Mouse (Mus musculus) adrenal gland, adult 2 months (tissue): ENCODE data around the gene Tox4. TPM values are rescaled to one million over a fixed set of nuclear protein-coding genes. Genes with fewer than 3 reads are reported as not detected.

Experiments used
- DNase-seq: peaks from one replicate; pipeline ENCODE4 v3.0.0; 2021
- polyA plus RNA-seq: library from polyadenylated mRNA; depleted of rRNA; stranded (reverse); fragments of >200 nt; gene quantifications from 2 replicates; pipeline ENCODE4 v1.2.3, GENCODE M21; 2012; rRNA removed
- total RNA-seq, 2 experiments: library from RNA; stranded (reverse); gene quantifications; 2 replicates each; pipeline ENCODE4 v1.2.3; 2021

The Tox4 gene
- total and polyA plus RNA-seq, 3 experiments, result 26.3 to 58.2 (median 51.4) TPM

- no peak for DNase-seq
Observed at GRCm38 (mm10) chr14:52313931-52314807, 35.2 kb downstream of the Tox4 start.

- DNase-seq, result no peak
Observed at GRCm38 (mm10) chr14:52314808-52315150, 35.8 kb downstream of the Tox4 start.

- no peak for DNase-seq
Observed at GRCm38 (mm10) chr14:52315283-52315780, 36.4 kb downstream of the Tox4 start.

GRCm38 (mm10) chr14:52315792-52316440 lies 37.0 kb downstream of the Tox4 start:
- peak; percentile 78 for DNase-seq

DNA sequence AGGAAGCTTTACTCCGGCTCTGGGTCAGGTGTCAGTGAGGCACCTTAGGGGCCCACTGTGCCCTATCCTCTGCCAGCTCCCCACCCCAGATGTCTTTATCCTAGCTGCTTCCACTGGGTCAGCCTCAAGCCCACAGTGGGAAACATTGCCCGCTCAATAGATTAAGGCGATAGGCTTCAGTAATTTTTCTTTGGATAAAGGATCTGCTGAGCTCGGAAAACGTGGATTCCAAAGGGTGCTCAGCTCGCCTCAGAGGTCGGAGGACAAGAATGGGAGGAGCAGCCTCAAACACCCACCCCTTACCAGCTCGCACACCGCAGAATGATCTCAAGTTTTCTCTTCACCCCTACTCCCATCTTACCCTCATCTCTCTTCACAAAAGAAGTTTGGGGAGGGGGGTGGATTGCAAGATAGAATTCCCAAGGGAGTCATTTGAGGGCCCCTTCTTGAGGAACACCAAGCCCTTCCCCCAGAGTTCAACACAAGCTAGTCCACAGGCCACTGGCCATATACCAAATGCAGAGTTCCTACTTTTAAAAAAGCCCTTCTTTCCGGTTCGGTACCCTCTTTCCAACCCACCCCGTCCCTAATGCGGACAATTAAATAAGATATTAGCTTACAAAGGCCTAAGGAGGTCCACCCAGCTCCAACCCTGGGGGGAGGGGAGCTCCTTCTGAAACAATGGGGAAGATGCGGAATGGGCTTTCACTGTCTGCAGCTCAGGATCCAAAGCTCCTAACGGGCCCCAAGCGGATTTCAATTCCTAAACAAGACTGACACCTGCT lies 37.7 kb downstream of the Tox4 start:
- DNase-seq, result peak; percentile 15

DNA sequence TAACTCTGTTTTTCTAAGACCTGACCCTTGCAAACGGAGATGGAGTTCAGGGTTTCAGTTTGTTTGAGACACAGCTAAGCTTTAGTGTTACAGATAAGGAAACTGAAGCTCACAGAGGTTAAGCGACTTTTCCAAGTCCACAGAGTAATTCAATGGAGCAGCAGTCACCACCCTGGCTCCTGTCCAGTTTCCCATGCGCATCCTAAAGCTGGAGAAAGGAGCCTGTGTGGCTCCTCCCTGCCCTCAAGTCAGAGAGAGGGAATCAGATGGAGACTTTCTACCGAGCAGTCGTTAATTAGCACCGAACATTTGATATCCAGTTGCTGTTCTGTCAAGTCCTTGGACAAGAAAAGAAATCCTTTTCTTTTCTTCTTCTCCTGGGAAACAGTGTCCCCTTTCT lies 40.4 kb downstream of the Tox4 start:
- no peak for DNase-seq

- DNase-seq, result no peak
Observed at GRCm38 (mm10) chr14:52325890-52326289, 46.9 kb downstream of the Tox4 start.

DNA sequence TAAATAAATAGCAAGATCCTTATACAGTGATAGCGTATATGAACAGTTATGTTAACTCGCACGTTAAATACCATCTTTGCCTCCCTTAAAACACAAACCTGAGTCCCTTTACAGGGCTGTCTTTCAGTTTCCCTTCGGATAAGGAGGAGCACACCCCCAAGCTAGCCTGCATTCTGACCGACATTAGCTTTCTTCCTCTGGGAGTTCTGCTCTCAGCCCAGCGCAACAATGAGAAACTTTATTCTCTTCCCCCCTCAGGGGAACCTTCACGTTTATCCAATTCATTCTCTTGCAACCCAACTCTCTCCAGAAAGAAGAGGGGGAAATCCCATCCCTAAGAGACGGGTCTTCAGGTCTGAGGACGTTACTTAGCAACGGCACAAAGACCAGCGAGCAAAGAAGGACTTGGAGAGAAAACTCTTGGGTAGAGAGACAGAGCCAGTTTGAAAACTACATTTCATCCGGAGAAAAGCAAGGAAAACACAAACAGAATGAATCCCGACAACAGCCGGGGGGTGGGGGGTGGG lies 48.5 kb downstream of the Tox4 start:
- no peak for DNase-seq

- no peak for DNase-seq
Observed at GRCm38 (mm10) chr14:52327910-52328812, 49.2 kb downstream of the Tox4 start, which contains the start of gene Sall2. Sall2 (minus strand) TSS chr14:52328762.

- no peak for DNase-seq
Observed at GRCm38 (mm10) chr14:52331069-52331750, 52.3 kb downstream of the Tox4 start.

DNA sequence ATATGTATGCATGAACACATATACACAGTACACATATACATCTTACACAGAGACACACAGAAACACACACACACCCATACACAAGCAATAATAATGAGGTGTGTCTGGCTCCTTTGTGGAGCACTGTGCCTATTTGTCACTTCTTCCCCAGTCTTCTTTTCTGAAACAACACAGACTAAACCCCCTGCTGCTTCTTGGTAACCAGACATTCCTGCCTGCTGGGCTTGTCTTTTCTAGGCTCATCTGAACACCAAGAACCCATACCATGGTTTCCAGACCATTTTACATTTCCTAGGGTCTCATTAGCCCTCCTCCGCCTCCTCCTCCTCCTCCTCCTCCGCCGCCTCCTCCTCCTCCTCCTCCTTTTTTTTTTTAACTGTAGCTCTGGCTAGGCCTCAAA lies 53.2 kb downstream of the Tox4 start:
- DNase-seq, result no peak

- peak; percentile 56 for DNase-seq
Observed at GRCm38 (mm10) chr14:52338751-52339511, 60.0 kb downstream of the Tox4 start.

DNA sequence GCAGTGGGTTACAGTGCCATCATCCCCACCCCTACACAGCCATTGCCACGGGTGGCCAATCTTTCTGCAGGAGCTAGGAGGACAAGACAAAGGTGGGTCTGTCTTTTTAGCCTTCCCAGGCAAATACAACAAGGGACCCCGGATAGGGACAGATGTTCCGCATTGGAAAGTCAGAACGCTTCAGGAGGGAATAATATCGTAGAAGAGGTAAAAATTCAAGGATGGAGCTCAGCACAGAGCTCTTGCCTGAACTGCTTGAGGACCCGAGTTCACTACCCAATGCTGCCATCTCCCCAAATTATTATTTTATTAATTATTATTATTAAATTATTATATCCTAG lies 60.5 kb downstream of the Tox4 start:
- DNase-seq, result no peak

Other genes with a start within 250 kb of the Tox4 start
- gene Olfr221, start 236.7 kb upstream of the Tox4 start, total RNA-seq, result not detected
- gene Olfr221, start 236.7 kb upstream of the Tox4 start, polyA plus RNA-seq, result not detected in 2 replicates
- 100 to 1,000 TPM; 240 to 298 TPM for gene Hnrnpc, start 175.1 kb upstream of the Tox4 start, total RNA-seq
- gene Hnrnpc, start 175.1 kb upstream of the Tox4 start, polyA plus RNA-seq, result 24.4 and 40.6 TPM in 2 replicates
- gene Rpgrip1, start 168.4 kb upstream of the Tox4 start, total RNA-seq, result 1 to 10 TPM in 1 of 2 experiments, under 1 TPM in 1; 0.26 to 1.2 TPM
- 0.33 and 0.55 TPM in 2 replicates for gene Rpgrip1, start 168.4 kb upstream of the Tox4 start, polyA plus RNA-seq
- gene Supt16, start 81.7 kb upstream of the Tox4 start, total RNA-seq, result 10 to 100 TPM; 48.2 to 55.7 TPM
- gene Supt16, start 81.7 kb upstream of the Tox4 start, polyA plus RNA-seq, result 3.6 and 4.6 TPM in 2 replicates
- gene Chd8, start 21.4 kb upstream of the Tox4 start, total RNA-seq, result 10 to 100 TPM; 70.7 to 79.1 TPM
- gene Chd8, start 21.4 kb upstream of the Tox4 start, polyA plus RNA-seq, result 21.8 and 26.7 TPM in 2 replicates
- 10 to 100 TPM; 39.1 to 48.7 TPM for gene Rab2b, start 399 bp downstream of the Tox4 start, total RNA-seq
- gene Rab2b, start 399 bp downstream of the Tox4 start, polyA plus RNA-seq, result 10.7 and 12.4 TPM in 2 replicates
- gene Mettl3, start 26.0 kb downstream of the Tox4 start, total RNA-seq, result 10 to 100 TPM; 37.1 to 55.0 TPM
- gene Mettl3, start 26.0 kb downstream of the Tox4 start, polyA plus RNA-seq, result 22.4 and 24.5 TPM in 2 replicates
- 10 to 100 TPM in 1 of 2 experiments, 1 to 10 TPM in 1; 4.4 to 10.5 TPM for gene Sall2, start 49.6 kb downstream of the Tox4 start, total RNA-seq
- 6.1 and 6.4 TPM in 2 replicates for gene Sall2, start 49.6 kb downstream of the Tox4 start, polyA plus RNA-seq
- not detected for gene Olfr1513, start 77.3 kb downstream of the Tox4 start, total RNA-seq
- gene Olfr1513, start 77.3 kb downstream of the Tox4 start, polyA plus RNA-seq, result not detected in 2 replicates
- not detected for gene Olfr1512, start 100.0 kb downstream of the Tox4 start, total RNA-seq
- not detected in 2 replicates for gene Olfr1512, start 100.0 kb downstream of the Tox4 start, polyA plus RNA-seq
- not detected for gene Olfr1511, start 118.2 kb downstream of the Tox4 start, total RNA-seq
- gene Olfr1511, start 118.2 kb downstream of the Tox4 start, polyA plus RNA-seq, result not detected in 2 replicates
- gene Olfr1510, start 135.2 kb downstream of the Tox4 start, total RNA-seq, result not detected
- gene Olfr1510, start 135.2 kb downstream of the Tox4 start, polyA plus RNA-seq, result not detected in 2 replicates
- not detected for gene Olfr1509, start 163.8 kb downstream of the Tox4 start, total RNA-seq
- gene Olfr1509, start 163.8 kb downstream of the Tox4 start, polyA plus RNA-seq, result not detected in 2 replicates
- not detected for gene Olfr1508, start 188.3 kb downstream of the Tox4 start, total RNA-seq
- not detected in 2 replicates for gene Olfr1508, start 188.3 kb downstream of the Tox4 start, polyA plus RNA-seq
- not detected for gene Olfr1507, start 216.6 kb downstream of the Tox4 start, total RNA-seq
- not detected in 2 replicates for gene Olfr1507, start 216.6 kb downstream of the Tox4 start, polyA plus RNA-seq